Mouse (Mus musculus): Measurements from ENCODE around the gene Rd3.

Rd3 gene

GRCm38 (mm10) chr1:191963948-191964772 is 13.0 kb upstream of the Rd3 start:
- peak; percentile 88 for DNase-seq (ENCODE audit: low spot score)

GRCm38 (mm10) chr1:191964773-191965481 is 12.2 kb upstream of the Rd3 start:
- peak; percentile 85 for DNase-seq (ENCODE audit: low spot score)

GRCm38 (mm10) chr1:191969939-191970338 is 7.2 kb upstream of the Rd3 start:
- no peak for DNase-seq (ENCODE audit: low spot score)

DNA sequence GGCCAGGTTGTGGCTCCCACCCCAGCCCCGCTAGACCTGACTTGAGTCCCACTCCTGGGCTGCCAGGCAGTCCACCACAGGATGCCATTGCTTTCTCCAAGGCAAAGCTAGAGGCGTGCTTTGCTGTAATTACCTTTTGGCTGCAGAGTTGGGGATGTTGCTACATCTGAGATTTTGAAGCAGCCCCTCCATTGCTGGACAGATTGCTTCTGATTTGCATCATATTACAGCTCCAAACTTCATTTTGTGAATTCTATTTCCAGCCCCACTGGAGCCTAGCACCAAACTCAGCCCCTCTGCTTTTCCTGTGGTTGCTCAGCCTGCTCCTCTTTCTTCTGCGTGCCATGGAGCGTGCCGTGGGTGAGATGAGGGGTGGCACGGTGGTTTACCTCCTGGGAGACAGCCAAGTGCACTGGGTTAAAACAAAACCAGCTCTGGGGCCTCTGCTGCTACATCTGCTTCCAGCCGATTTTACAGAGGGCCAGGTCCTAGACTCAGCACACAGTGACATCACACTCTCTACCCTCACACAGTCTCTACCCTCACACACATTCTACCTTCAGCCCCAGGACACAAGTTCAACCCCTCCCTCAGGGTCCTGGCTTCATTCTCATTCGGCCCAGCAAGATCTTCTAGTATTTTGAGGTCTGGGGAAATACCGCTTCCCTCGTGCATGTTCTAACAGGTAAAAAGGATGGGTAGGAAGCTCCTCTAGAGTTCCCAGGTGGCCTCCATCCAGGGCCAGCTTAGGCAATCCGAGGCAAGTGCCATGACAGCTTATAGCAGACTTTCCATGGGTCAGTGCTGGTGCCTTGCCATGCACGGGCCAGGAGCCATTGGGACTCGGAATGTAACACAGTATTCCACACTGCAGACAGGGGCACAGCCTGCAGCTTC is 2.4 kb upstream of the Rd3 start:
- no peak for DNase-seq (ENCODE audit: low spot score)

DNA sequence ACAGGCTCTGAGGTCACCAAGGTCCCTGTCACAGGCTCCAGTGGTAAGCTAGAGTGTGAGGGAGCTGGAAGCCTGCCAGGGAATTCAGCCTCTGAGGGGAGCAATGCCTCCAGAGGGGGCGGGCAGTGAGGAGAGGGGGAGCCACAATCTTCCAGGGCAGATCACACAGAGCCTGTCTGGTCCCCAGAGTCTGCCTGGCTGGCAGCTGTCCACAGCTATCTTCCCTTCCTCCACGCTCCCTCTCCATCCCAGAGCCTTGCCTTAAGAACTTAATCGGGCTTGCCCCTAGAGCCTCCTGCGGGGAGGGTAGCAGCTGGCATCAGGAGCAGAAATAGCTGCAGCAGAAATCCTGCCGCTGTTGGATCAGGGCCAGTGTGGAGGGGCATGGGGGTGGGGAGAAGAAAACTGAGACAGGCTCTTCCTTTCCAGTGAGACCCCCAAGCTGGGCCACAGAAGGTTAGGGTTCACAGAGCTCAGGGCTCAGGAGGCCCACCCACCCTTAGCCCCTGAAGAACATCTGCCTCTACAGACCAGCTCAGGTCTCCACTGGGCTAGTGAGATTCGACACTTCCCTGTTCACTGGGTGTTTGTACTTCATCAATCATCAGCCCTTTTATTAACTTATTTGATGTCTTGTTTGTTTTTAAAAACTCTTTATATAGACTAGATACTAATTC is 4.4 kb downstream of the Rd3 start:
- no peak for DNase-seq (ENCODE audit: low spot score)

DNA sequence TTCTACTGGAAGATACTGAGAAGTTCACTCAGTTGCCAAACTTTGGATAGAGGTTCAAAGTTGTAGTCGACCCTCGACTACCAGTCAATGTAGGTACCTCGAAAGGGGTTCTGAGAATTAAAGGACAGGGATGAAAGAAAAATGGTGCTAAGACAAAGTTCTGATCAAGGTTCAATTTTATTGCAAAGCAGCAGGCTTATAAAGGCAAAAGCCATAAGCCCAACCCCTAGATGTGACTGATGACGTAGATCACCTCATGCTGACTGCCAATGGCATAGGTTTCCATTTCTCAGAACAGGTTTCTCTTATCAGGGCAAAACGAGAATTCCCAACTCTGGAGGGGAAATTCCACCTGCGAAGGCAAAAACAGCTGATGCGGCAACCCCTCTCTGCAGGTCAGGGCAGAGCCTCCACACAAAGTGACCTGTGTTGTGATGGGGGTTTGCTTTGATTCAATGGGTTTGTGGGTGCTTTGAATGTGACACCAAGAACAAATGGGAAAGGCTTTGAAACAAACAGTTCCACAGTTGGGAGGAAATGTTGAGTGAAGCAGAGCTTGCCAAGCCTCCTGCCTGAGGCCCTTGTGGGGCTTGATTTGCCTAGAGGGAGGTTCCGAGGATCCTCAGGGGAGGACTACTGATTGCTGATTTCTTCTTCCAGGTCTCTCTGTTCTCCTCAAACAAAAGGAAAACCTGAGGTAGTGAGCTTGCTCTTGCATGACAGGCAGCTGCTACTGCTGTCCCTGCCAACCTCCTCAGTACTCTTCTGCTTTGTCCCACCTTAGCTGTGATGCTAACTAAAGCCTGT is 9.7 kb downstream of the Rd3 start:
- DNase-seq (ENCODE audit: low spot score) = no peak

DNA sequence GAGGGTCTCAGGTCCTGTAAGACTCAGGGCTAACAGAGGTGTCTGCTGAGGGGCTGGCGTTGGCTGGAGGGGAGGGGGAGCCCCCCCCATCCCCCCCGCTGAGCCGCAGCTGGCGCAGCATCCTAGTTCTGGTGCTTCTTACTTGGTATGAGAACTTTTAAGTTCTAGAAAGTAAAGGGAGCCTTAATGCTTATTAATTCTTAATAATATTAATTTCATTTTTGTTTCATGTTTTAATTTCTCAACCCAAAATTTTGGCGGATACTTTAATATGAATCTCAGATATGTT is 10.3 kb downstream of the Rd3 start:
- no peak for DNase-seq (ENCODE audit: low spot score)

DNA sequence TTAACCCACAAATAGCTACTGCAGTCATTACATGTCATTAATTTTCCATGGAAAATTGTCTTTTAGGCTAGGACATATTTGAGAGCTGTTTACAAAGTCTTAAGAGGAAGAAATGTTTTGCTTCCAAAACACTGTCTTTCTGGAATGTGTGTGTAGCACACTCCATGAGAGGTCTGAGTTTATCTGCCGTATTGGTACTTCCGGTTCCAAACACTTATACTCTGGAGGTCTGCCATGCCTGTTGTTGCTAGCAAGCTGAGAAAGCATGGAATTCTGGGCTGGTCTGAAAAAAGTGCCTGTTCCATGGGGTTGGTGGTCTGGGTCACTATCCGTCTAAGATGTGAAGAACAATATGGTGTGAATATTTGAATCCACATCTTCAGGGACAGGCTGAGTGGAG is 11.5 kb downstream of the Rd3 start:
- DNase-seq (ENCODE audit: low spot score) = no peak

DNA sequence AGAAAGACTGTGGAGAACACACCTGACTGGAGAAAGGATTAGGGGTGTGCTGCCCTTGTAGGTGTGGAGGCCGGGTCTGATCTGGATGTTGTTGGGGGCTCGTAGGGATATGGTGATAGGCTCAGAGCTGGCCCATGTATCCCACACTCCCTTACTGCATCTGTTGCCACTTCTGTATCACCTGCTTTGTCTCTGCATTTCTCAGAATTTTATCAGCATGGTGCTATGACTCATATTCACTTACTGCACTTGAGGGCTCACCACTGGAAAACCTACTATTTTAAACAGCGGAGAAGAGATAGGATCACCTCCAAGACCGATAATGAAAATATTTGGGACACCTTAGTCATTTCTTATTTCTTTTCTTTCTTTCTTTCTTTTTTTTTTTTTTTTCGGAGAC is 11.9 kb downstream of the Rd3 start:
- no peak for DNase-seq (ENCODE audit: low spot score)

DNA sequence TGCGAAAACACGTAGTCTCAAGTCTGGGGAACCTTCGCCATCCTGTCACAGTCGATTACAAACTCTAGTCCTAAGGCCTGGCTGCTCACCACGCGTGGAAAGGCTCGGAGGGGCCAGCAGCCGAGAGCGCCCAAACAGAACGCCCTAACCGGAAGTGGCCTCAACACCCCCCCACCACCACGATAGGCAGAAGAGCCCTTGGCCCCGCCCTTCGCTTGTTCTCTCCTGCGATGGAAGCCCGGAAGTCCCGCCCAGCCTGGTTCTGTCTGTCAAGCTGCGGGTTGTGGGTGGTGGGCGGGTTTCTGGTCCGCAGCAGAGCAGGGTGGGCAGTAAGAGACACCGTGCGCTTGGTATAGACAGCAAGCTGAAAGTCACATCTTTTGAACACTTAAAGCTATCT is 12.8 kb downstream of the Rd3 start:
- peak; percentile 97 for DNase-seq (ENCODE audit: low spot score)

- peak; percentile 52 for DNase-seq (ENCODE audit: low spot score)
Observed at GRCm38 (mm10) chr1:191992040-191992780, 15.0 kb downstream of the Rd3 start.

GRCm38 (mm10) chr1:191994476-191994875 is 17.3 kb downstream of the Rd3 start:
- no peak for DNase-seq (ENCODE audit: low spot score)

GRCm38 (mm10) chr1:191995488-191995887 is 18.3 kb downstream of the Rd3 start:
- DNase-seq (ENCODE audit: low spot score) = peak; percentile 59

- no peak for DNase-seq (ENCODE audit: low spot score)
Observed at GRCm38 (mm10) chr1:191995916-191996315, 18.7 kb downstream of the Rd3 start.

DNA sequence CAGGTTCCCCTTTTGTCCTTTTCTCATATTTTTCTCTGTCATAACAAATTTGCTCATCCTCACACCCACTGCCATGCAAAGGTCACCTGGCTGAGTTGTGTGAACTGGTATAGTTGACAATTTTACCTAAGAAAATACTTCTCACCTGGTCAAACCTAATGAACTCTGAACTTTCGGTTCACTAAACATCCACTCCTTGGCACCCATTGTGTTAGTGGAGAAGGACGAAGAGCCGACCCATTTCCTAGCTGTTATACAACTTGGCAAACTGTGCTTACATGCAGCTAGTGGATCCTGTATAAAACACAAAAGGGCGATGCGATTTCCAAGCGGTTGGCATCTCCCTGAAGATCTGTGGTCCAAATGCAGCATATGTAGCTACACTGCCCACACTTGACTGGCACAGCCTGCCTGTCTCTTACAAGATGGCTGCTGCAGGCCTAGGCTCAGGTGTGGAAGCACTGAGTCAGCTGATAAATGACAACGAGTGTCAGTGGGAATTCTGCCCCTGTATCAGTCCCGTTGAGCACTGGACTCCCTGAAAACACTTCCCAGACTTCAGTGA is 19.5 kb downstream of the Rd3 start:
- DNase-seq (ENCODE audit: low spot score) = no peak

DNA sequence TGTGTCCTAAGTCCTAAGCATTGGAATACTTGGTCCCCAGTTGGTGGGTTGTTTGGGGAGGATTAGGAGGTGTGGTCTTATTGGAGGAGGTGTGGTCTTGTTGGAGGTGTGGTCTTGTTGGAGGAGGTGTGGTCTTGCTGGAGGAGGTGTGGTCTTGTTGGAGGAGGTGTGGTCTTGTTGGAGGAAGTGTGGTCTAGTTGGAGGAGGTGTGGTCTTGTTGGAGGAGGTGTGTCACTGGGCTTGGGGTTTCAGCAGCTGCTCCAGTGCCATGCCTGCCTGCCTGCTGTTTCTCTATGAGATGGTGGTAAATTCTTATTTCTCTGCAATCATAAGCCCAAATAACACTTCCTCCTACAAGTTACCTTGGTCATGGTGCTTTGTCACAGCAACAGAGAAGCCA is 21.9 kb downstream of the Rd3 start:
- DNase-seq (ENCODE audit: low spot score) = no peak
